Mouse (Mus musculus): ENCODE data around the gene Gm21964.

DNA sequence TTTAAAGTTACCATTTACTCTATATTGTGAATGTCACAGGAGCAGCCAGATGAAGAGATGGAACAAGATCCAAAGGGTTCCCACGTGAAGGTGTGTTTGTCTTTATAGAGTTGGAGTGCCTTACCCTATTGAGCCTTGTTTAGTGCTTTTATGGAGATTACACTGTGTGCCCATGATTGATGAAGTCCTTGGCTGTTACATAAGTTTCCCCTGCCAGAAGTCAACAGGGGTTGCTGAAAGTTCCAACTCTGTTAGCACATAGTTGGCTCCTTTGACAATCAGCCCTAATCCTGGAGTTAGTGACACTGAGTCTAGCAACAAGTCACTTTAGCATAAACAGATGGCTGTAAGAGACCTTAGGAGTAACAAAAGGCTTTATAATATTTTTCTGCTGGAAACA, 9.1 kb upstream of the Gm21964 start:
- TF ChIP-seq CTCF (IDR thresholded peaks at IDR 0.05 in 2 of 3, conservative IDR thresholded peaks at IDR 0.05 in 1 of 3; ENCODE audit: control insufficient read depth in 1 of 3, insufficient read depth in 1 of 3, low read depth in 2 of 3, low read length in 3 of 3, poor library complexity in 1 of 3, severe bottlenecking in 1 of 3) = no peak
- no peak for TF ChIP-seq ELF1 (IDR thresholded peaks at IDR 0.05; ENCODE audit: low read depth, low read length)
- TF ChIP-seq POLR2A (IDR thresholded peaks at IDR 0.05; ENCODE audit: control insufficient read depth in 1 of 2, insufficient read depth in 1 of 2, low read depth in 1 of 2, low read length in 2 of 2, poor library complexity in 1 of 2) = no peak
- no peak for TF ChIP-seq GABPA (IDR thresholded peaks at IDR 0.05; ENCODE audit: low read depth, low read length)
- TF ChIP-seq MAX (IDR thresholded peaks at IDR 0.05; ENCODE audit: low read length) = no peak
- TF ChIP-seq POLR2AphosphoS2 (IDR thresholded peaks at IDR 0.05; ENCODE audit: low read length) = no peak
- no peak for TF ChIP-seq SIN3A (IDR thresholded peaks at IDR 0.05; ENCODE audit: low read length)
- TF ChIP-seq CHD1 (IDR thresholded peaks at IDR 0.05; ENCODE audit: low read depth, low read length) = no peak
- TF ChIP-seq ZC3H11A (IDR thresholded peaks at IDR 0.05; ENCODE audit: low read depth, low read length) = no peak
- no peak for TF ChIP-seq CHD2 (IDR thresholded peaks at IDR 0.05; ENCODE audit: low read length)
- no peak for TF ChIP-seq MEF2A (IDR thresholded peaks at IDR 0.05; ENCODE audit: extremely low read depth, insufficient replicate concordance, low read depth, low read length, poor library complexity, severe bottlenecking)
